Mouse (Mus musculus) MEL (cell line): ENCODE measurements around the gene Tmem201. TPM values are rescaled to one million over a fixed set of nuclear protein-coding genes. Genes with fewer than 3 reads are reported as not detected.

Experiments
- DNase-seq: peaks from one replicate; pipeline ENCODE4 v3.0.0; 2011; ENCODE audit warnings: low read depth, low spot score
- H3K27ac ChIP-seq: 2 replicates; pipeline ENCODE4 v1.5.1; 2012; ENCODE audit warnings: low read depth, mild to moderate bottlenecking, control low read depth, low read length, moderate library complexity; ENCODE audit not compliant: control insufficient read depth
- H3K27me3 ChIP-seq, 2 experiments: fragments of 150-350 bp in 1 of 2; sonication (generic) in 1 of 2; 2 replicates each; pipeline ENCODE4 v1.6.1; 2012; ENCODE audit warnings: low read length in 2 of 2, mild to moderate bottlenecking in 2 of 2, improper control_type of control experiment in 1 of 2, moderate library complexity in 1 of 2; ENCODE audit not compliant: insufficient read depth in 2 of 2, control insufficient read depth in 1 of 2
- H3K36me3 ChIP-seq, 2 experiments: 2 replicates each; pipeline ENCODE4 v1.6.1; 2012 to 2014; ENCODE audit warnings: low read length in 2 of 2, improper control_type of control experiment in 1 of 2, inconsistent platforms in 1 of 2, mild to moderate bottlenecking in 1 of 2; ENCODE audit not compliant: insufficient read depth in 2 of 2, control insufficient read depth in 1 of 2
- H3K4me1 ChIP-seq, 2 experiments: fragments of 150-350 bp in 1 of 2; sonication (generic) in 1 of 2; 2 replicates each; pipeline ENCODE4 v1.6.1; 2012; ENCODE audit warnings: low read length in 2 of 2, improper control_type of control experiment in 1 of 2, mild to moderate bottlenecking in 1 of 2; ENCODE audit not compliant: insufficient read depth in 2 of 2, control insufficient read depth in 1 of 2
- H3K4me3 ChIP-seq, 2 experiments: fragments of 150-350 bp in 1 of 2; sonication (generic) in 1 of 2; 2 replicates each; pipeline ENCODE4 v1.5.1; 2012; ENCODE audit warnings: low read depth in 2 of 2, low read length in 2 of 2, mild to moderate bottlenecking in 2 of 2, moderate library complexity in 2 of 2, control low read depth in 1 of 2, improper control_type of control experiment in 1 of 2; ENCODE audit not compliant: control insufficient read depth in 1 of 2, insufficient read depth in 1 of 2
- H3K79me2 ChIP-seq: 2 replicates; pipeline ENCODE4 v1.6.1; 2012; ENCODE audit warnings: mild to moderate bottlenecking, low read length, moderate library complexity; ENCODE audit not compliant: control insufficient read depth, poor library complexity, insufficient read depth
- H3K9ac ChIP-seq: 2 replicates; pipeline ENCODE4 v1.6.1; 2012; ENCODE audit warnings: low read depth, mild to moderate bottlenecking, control low read depth, low read length, moderate library complexity; ENCODE audit not compliant: control insufficient read depth, poor library complexity, severe bottlenecking
- H3K9me3 ChIP-seq: fragments of 150-350 bp; sonication (generic); replicated peaks from 2 replicates; pipeline ENCODE4 v1.6.1; 2012; ENCODE audit warnings: mild to moderate bottlenecking, low read length, improper control_type of control experiment, moderate library complexity; ENCODE audit not compliant: insufficient read depth
- CTCF ChIP-seq, 3 experiments: IDR thresholded peaks in 2 of 3; conservative IDR thresholded peaks in 1 of 3; 2 replicates each; pipeline ENCODE4 v1.5.1; 2011 to 2012; ENCODE audit warnings: low read length in 3 of 3, low read depth in 2 of 3, mild to moderate bottlenecking in 2 of 3, improper control_type of control experiment in 1 of 3, inconsistent platforms in 1 of 3, mixed read lengths in 1 of 3, moderate library complexity in 1 of 3; ENCODE audit not compliant: control insufficient read depth in 1 of 3, insufficient read depth in 1 of 3, poor library complexity in 1 of 3, severe bottlenecking in 1 of 3
- ELF1 ChIP-seq: IDR thresholded peaks from 2 replicates; pipeline ENCODE4 v1.6.1; 2014; ENCODE audit warnings: low read depth, mild to moderate bottlenecking, inconsistent platforms, low read length, improper control_type of control experiment, moderate library complexity
- EP300 ChIP-seq, 2 experiments: IDR thresholded peaks; 2 replicates each; pipeline ENCODE4 v1.6.1; 2011; ENCODE audit warnings: improper control_type of control experiment in 2 of 2, low read length in 2 of 2, low read depth in 1 of 2, mild to moderate bottlenecking in 1 of 2
- GABPA ChIP-seq: IDR thresholded peaks from 2 replicates; pipeline ENCODE4 v1.6.1; 2012; ENCODE audit warnings: low read depth, mild to moderate bottlenecking, inconsistent platforms, low read length, improper control_type of control experiment, moderate library complexity
- GATA1 ChIP-seq: IDR thresholded peaks from 2 replicates; pipeline ENCODE4 v1.6.1; 2011; ENCODE audit warnings: low read depth, low read length, improper control_type of control experiment
- HCFC1 ChIP-seq: IDR thresholded peaks from 2 replicates; pipeline ENCODE4 v1.6.1; 2012; ENCODE audit warnings: low read depth, mild to moderate bottlenecking, inconsistent platforms, low read length, improper control_type of control experiment, moderate library complexity
- JUND ChIP-seq: IDR thresholded peaks from 2 replicates; pipeline ENCODE4 v1.6.1; 2011; ENCODE audit warnings: low read depth, mild to moderate bottlenecking, improper control_type of control experiment, low read length
- KAT2A ChIP-seq: conservative IDR thresholded peaks from 2 replicates; pipeline ENCODE4 v1.6.1; 2012; ENCODE audit warnings: low read depth, low read length, improper control_type of control experiment, inconsistent platforms
- MAFK ChIP-seq: IDR thresholded peaks from 2 replicates; pipeline ENCODE4 v1.6.1; 2011; ENCODE audit warnings: low read depth, mild to moderate bottlenecking, low read length, improper control_type of control experiment, borderline replicate concordance
- MAZ ChIP-seq: IDR thresholded peaks from 2 replicates; pipeline ENCODE4 v1.6.1; 2012; ENCODE audit warnings: low read depth, mild to moderate bottlenecking, inconsistent platforms, low read length, improper control_type of control experiment
- MYB ChIP-seq: IDR thresholded peaks from 2 replicates; pipeline ENCODE4 v1.6.1; 2011; ENCODE audit warnings: mild to moderate bottlenecking, low read depth, low read length, improper control_type of control experiment
- NRF1 ChIP-seq: IDR thresholded peaks from 2 replicates; pipeline ENCODE4 v1.6.1; 2014; ENCODE audit warnings: low read depth, mild to moderate bottlenecking, inconsistent platforms, low read length, improper control_type of control experiment, moderate library complexity; ENCODE audit not compliant: poor library complexity, insufficient read depth, severe bottlenecking
- POLR2A ChIP-seq, 2 experiments: IDR thresholded peaks; 2 replicates each; pipeline ENCODE4 v1.6.1; 2011 to 2012; ENCODE audit warnings: low read length in 2 of 2, mild to moderate bottlenecking in 2 of 2, control low read depth in 1 of 2, improper control_type of control experiment in 1 of 2, low read depth in 1 of 2, moderate library complexity in 1 of 2; ENCODE audit not compliant: control insufficient read depth in 1 of 2, insufficient read depth in 1 of 2, poor library complexity in 1 of 2
- SIN3A ChIP-seq: IDR thresholded peaks from 2 replicates; pipeline ENCODE4 v1.6.1; 2012; ENCODE audit warnings: low read length, improper control_type of control experiment, inconsistent platforms
- SMC3 ChIP-seq: IDR thresholded peaks from 2 replicates; pipeline ENCODE4 v1.6.1; 2011; ENCODE audit warnings: low read depth, low read length, improper control_type of control experiment
- TBP ChIP-seq: IDR thresholded peaks from 2 replicates; pipeline ENCODE4 v1.8.0; 2011; ENCODE audit warnings: low read depth, low read length, improper control_type of control experiment
- TCF12 ChIP-seq: IDR thresholded peaks from 2 replicates; pipeline ENCODE4 v1.6.1; 2014; ENCODE audit warnings: low read depth, mild to moderate bottlenecking, inconsistent platforms, low read length, improper control_type of control experiment, moderate library complexity
- UBTF ChIP-seq: IDR thresholded peaks from 2 replicates; pipeline ENCODE4 v1.6.1; 2012; ENCODE audit warnings: low read depth, mild to moderate bottlenecking, inconsistent platforms, low read length, improper control_type of control experiment, moderate library complexity, borderline replicate concordance; ENCODE audit not compliant: insufficient read depth
- USF1 ChIP-seq: IDR thresholded peaks from 2 replicates; pipeline ENCODE4 v1.6.1; 2014; ENCODE audit warnings: low read depth, mild to moderate bottlenecking, inconsistent platforms, low read length, improper control_type of control experiment, moderate library complexity
- polyA plus RNA-seq, 2 experiments: library from polyadenylated mRNA; stranded (reverse) in 1 of 2; unstranded in 1 of 2; fragments of >175 nt in 1 of 2; fragments of >200 nt in 1 of 2; gene quantifications; 2 replicates each; pipeline versions ENCODE4 v1.2.1 to v1.2.4; 2012; ENCODE audit warnings: low replicate concordance in 2 of 2, low read depth in 1 of 2; ENCODE audit not compliant: insufficient read length in 2 of 2, insufficient read depth in 1 of 2, missing spikeins in 1 of 2
- total RNA-seq: library from RNA; depleted of rRNA; stranded (reverse); fragments of 300-350 nt; gene quantifications from 2 replicates; pipeline ENCODE4 v1.2.3, GENCODE M21; 2012

The Tmem201 gene
- total and polyA plus RNA-seq, 3 experiments, result 31.5 to 60.6 TPM; not detected in 1

DNA sequence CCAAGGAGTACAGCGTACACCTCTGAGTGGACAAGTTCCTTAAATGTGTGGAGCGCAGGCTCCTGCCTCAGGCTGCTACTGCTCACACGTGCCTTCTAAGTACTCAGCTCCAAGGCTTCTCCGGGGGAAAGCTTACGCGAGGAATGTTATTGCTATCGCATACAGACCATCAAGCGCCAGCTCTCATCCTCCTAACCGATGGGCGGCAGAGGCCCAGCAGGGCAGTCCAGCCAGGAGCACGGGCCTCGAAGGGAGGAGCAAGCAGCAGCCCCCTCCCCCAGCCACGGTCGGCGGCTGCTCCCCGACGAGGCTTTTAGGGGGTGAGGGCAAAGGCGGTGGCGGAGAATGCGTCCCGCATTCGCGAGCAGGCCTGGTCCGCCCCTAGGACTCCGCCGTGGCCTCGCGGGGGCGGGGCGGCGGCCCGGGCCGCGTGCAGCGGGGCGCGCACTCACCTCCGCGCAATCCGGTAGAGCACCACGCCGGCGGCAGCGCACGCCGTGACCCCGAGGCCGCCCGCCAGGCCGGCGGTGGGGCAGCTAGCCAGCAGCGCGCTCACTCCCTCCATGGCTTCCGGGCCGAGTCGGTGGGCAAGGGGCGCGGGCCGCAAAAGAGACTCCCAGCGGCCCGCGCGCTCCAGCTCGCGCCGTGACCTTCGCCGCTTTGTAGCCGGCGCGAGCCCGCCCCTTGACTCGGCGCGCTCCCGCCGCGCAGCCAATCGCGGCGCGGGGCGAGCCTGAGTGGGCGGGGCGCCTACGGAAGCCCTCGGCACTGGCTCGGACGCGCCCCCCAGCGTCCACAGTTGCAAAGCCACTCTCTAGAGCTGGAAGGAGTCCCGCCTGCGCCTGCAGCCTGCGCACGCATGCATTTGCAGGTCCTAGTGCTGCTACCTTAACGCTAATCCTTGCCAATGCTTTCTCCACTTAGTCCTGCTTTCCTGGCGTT lies at the start of gene Tmem201 (continued):
- TF ChIP-seq KAT2A (no peak), CTCF (IDR thresholded peaks at IDR 0.05 in 2 of 3, conservative IDR thresholded peaks at IDR 0.05 in 1 of 3; ENCODE audit: control insufficient read depth in 1 of 3, insufficient read depth in 1 of 3, low read depth in 2 of 3, low read length in 3 of 3, poor library complexity in 1 of 3, severe bottlenecking in 1 of 3) (peak; percentile 57 to 87 (median 84); a peak in 5 of 6 replicates), MAFK (no peak), SIN3A (peak; percentile 76), HCFC1 (peak; percentile 64), POLR2A (IDR thresholded peaks at IDR 0.05; ENCODE audit: control insufficient read depth in 1 of 2, insufficient read depth in 1 of 2, low read depth in 1 of 2, low read length in 2 of 2, poor library complexity in 1 of 2) (peak; percentile 79 to 89)

DNA sequence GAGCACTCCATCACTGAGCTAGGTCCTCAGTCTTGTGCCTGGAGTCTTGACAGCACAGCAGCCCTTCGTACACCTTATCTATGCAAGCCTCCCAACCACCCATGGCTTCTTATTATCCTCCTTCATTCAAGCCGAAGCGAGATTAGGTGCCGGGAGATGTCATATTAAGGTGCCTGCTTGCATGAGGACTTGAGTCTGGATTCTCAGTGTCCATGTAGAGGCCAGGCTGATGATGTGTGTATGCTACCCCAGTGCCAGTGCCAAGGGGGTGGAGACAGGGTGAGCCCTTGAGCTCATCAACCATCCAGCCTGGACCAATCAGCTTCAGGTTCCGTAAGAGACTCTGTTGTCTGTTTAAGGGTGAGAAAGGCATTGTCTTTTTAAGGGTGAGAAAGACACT lies 47.1 kb upstream of the Tmem201 start:
- DNase-seq, result no peak

GRCm38 (mm10) chr4:149784371-149784770 lies 46.5 kb upstream of the Tmem201 start:
- H3K4me1 ChIP-seq, result peaks cover 10 to 26% of the 10 kb centered on the region in 2 experiments
- DNase-seq, result no peak
- TF ChIP-seq TBP (no peak), UBTF (no peak), KAT2A (no peak)
- H3K27me3 ChIP-seq, result no peaks in the 10 kb centered on the region
- H3K27ac ChIP-seq, result no peak overlapping the region
- H3K4me3 ChIP-seq, result no peak overlapping the region
- peaks cover 11% of the 10 kb centered on the region for H3K79me2 ChIP-seq
- no peak overlapping the region for H3K9ac ChIP-seq
- H3K9me3 ChIP-seq, result no peaks in the 10 kb centered on the region
- H3K36me3 ChIP-seq, result peaks cover 0 to 10% of the 10 kb centered on the region in 2 experiments; a peak in 3 of 4 replicates

More for the DNA sequence above, 47.1 kb upstream of the Tmem201 start:
- TF ChIP-seq GATA1 (peak; percentile 8; the same call in 1 of the 2 replicates), SMC3 (no peak)
- no peaks in the 10 kb centered on the region for H3K27me3 ChIP-seq
- H3K27ac ChIP-seq, result no peak overlapping the region
- peaks cover 0 to 11% of the 10 kb centered on the region in 2 experiments; a peak in 2 of 4 replicates for H3K36me3 ChIP-seq
- H3K9me3 ChIP-seq, result no peaks in the 10 kb centered on the region
- H3K79me2 ChIP-seq, result peaks cover 6% of the 10 kb centered on the region
- 0 out of 2 replicates have a peak overlapping the region, but pooled peaks have one; percentile 12 for H3K9ac ChIP-seq
- H3K4me1 ChIP-seq, result peaks cover 7 to 26% of the 10 kb centered on the region in 2 experiments; a peak in 3 of 4 replicates
- no peak overlapping the region; a peak in 1 of 4 replicates for H3K4me3 ChIP-seq

DNA sequence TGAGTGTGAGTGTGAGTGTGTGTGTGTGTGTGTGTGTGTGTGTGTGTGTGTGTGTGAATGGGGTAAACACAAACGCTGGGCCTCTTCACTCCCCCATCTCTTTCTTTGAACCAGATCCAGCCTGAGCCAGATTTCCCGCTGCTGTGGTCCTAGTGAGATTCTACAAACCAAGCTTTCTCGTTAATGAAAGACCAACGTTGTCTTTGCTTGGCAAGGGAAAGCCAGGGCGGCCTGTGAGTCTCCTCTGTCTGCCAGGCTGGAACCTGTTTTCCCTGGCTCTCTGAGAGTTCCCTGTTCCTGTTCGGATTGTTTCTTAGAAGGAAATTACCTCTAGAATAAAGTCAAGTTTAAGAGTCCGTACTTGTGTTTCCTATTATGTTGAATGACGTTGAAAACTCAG lies 45.1 kb upstream of the Tmem201 start:
- TF ChIP-seq TCF12 (no peak), UBTF (no peak), ELF1 (no peak), MYB (no peak), EP300 (IDR thresholded peaks at IDR 0.05; ENCODE audit: low read depth in 1 of 2, low read length in 2 of 2) (no peak), NRF1 (no peak), JUND (no peak), USF1 (no peak), GABPA (no peak), CTCF (IDR thresholded peaks at IDR 0.05 in 2 of 3, conservative IDR thresholded peaks at IDR 0.05 in 1 of 3; ENCODE audit: control insufficient read depth in 1 of 3, insufficient read depth in 1 of 3, low read depth in 2 of 3, low read length in 3 of 3, poor library complexity in 1 of 3, severe bottlenecking in 1 of 3) (no peak), MAZ (no peak), HCFC1 (no peak)
- TF ChIP-seq, all 39 proteins: peak for 0
- Histone ChIP-seq H3K79me2 (peaks cover 16% of the 10 kb centered on the region), H3K27me3 (no peaks in the 10 kb centered on the region), H3K9me3 (no peaks in the 10 kb centered on the region), H3K9ac (no peak overlapping the region), H3K36me3 (peaks cover 0 to 21% of the 10 kb centered on the region in 2 experiments; a peak in 3 of 4 replicates), H3K4me1 (peaks cover 14 to 37% of the 10 kb centered on the region in 2 experiments), H3K4me3 (no peak overlapping the region), H3K27ac (no peak overlapping the region)
- no peak for DNase-seq
